Mouse (Mus musculus): ENCODE results near the gene Ppp3ca. TPM values are rescaled to one million over a fixed set of nuclear protein-coding genes. Genes with fewer than 3 reads are reported as not detected.

The Ppp3ca gene
- total and polyA plus RNA-seq, 3 experiments = 63.4 to 143 (median 130) TPM

- no peak for TF ChIP-seq NELFE (IDR thresholded peaks at IDR 0.05; ENCODE audit: low read depth, low read length)
- no peak for TF ChIP-seq PAX5 (IDR thresholded peaks at IDR 0.05; ENCODE audit: low read length)
- TF ChIP-seq UBTF (IDR thresholded peaks at IDR 0.05; ENCODE audit: low read depth, low read length) = peak; percentile 90
- TF ChIP-seq MEF2A (IDR thresholded peaks at IDR 0.05; ENCODE audit: borderline replicate concordance, low read depth, low read length) = peak; percentile 41
- TF ChIP-seq IRF4 (IDR thresholded peaks at IDR 0.05; ENCODE audit: low read depth, low read length) = peak; percentile 23
Observed at GRCm38 (mm10) chr3:136670360-136671131, 622 bp downstream of the Ppp3ca start (continued).

- peaks cover 5 to 47% of the 10 kb centered on the region in 2 experiments for H3K4me1 ChIP-seq (ENCODE audit: control insufficient read depth in 1 of 2, insufficient read depth in 2 of 2)
- peak overlapping the region; percentile 78 to 96 (median 90) for H3K4me3 ChIP-seq (replicated peaks in 1 of 3; ENCODE audit: low read depth in 2 of 3, low read length in 2 of 3, poor library complexity in 1 of 3)
- H3K9me3 ChIP-seq (replicated peaks; ENCODE audit: low read length) = no peaks in the 10 kb centered on the region
- peak overlapping the region; percentile 85 for H3K27ac ChIP-seq (ENCODE audit: insufficient read depth, low read depth)
- peak; percentile 84 for DNase-seq (ENCODE audit: extremely low read depth)
- no peaks in the 10 kb centered on the region for H3K36me3 ChIP-seq (replicated peaks in 1 of 2; ENCODE audit: control insufficient read depth in 1 of 2, insufficient read depth in 1 of 2, low read length in 1 of 2)
- dilution Hi-C loops (cut with MboI; ENCODE audit: extremely low pct_ligation_motif_present, extremely low pct_unique_long_range_greater_than_20kb, low sequenced_read_pairs) (no loop called here), in situ Hi-C loops (cut with MboI; ENCODE audit: low pct_ligation_motif_present, low pct_unique_long_range_greater_than_20kb, low sequenced_read_pairs) (loop anchor here (5.0 kb wide), 2 partner anchors 41 to 71 kb away; no protein-coding TSS in a partner anchor)
- peaks cover 44% of the 10 kb centered on the region for H3K79me2 ChIP-seq (replicated peaks; ENCODE audit: control insufficient read depth, extremely low read depth, insufficient read depth, poor library complexity, severe bottlenecking)
- H3K9ac ChIP-seq (ENCODE audit: insufficient read depth, low read depth) = peak overlapping the region; percentile 86
- H3K4me2 ChIP-seq (ENCODE audit: insufficient read depth, low read depth, poor library complexity, severe bottlenecking) = peak overlapping the region; percentile 94
- H3K27me3 ChIP-seq (replicated peaks) = no peaks in the 10 kb centered on the region
- TF ChIP-seq ELF1 (IDR thresholded peaks at IDR 0.05; ENCODE audit: low read depth, low read length) (peak; percentile 75), CTCF (conservative IDR thresholded peaks at IDR 0.05 in 1 of 2, IDR thresholded peaks at IDR 0.05 in 1 of 2; ENCODE audit: low read depth in 2 of 2, low read length in 2 of 2) (no peak), MYC (IDR thresholded peaks at IDR 0.05; ENCODE audit: low read depth, low read length) (0 out of 2 replicates have a peak, but pooled peaks have one; percentile 38), MAZ (IDR thresholded peaks at IDR 0.05; ENCODE audit: low read depth, low read length) (peak; percentile 73; the same call in 1 of the 2 replicates), BHLHE40 (IDR thresholded peaks at IDR 0.05; ENCODE audit: low read depth, low read length) (0 out of 2 replicates have a peak, but pooled peaks have one; percentile 27), GABPA (IDR thresholded peaks at IDR 0.05; ENCODE audit: insufficient replicate concordance, low read depth, low read length) (no peak), ZMIZ1 (IDR thresholded peaks at IDR 0.05; ENCODE audit: low read depth, low read length) (no peak), USF2 (conservative IDR thresholded peaks at IDR 0.05; ENCODE audit: low read depth, low read length) (no peak), ETS1 (conservative IDR thresholded peaks at IDR 0.05; ENCODE audit: low read depth, low read length) (0 out of 2 replicates have a peak, but pooled peaks have one; percentile 27), POLR2AphosphoS2 (IDR thresholded peaks at IDR 0.05; ENCODE audit: low read depth, low read length) (no peak), SMC3 (IDR thresholded peaks at IDR 0.05; ENCODE audit: low read depth, low read length) (no peak), MAX (IDR thresholded peaks at IDR 0.05; ENCODE audit: low read length) (no peak), CHD1 (IDR thresholded peaks at IDR 0.05; ENCODE audit: low read depth, low read length) (no peak), MAFK (IDR thresholded peaks at IDR 0.05; ENCODE audit: insufficient replicate concordance, low read length) (no peak), SIN3A (IDR thresholded peaks at IDR 0.05; ENCODE audit: low read length) (peak; percentile 47; the same call in 1 of the 2 replicates), HCFC1 (IDR thresholded peaks at IDR 0.05; ENCODE audit: low read depth, low read length) (peak; percentile 60), E2F4 (IDR thresholded peaks at IDR 0.05; ENCODE audit: insufficient replicate concordance, low read depth, low read length) (no peak), MXI1 (IDR thresholded peaks at IDR 0.05; ENCODE audit: low read depth, low read length) (no peak; the same call in 1 of the 2 replicates), ZNF384 (IDR thresholded peaks at IDR 0.05; ENCODE audit: low read depth, low read length) (no peak), CHD2 (IDR thresholded peaks at IDR 0.05; ENCODE audit: low read length) (peak; percentile 97), UBTF (IDR thresholded peaks at IDR 0.05; ENCODE audit: low read depth, low read length) (peak; percentile 89), JUND (conservative IDR thresholded peaks at IDR 0.05; ENCODE audit: low read depth, low read length) (no peak), RAD21 (IDR thresholded peaks at IDR 0.05; ENCODE audit: low read depth, low read length) (no peak), ZC3H11A (IDR thresholded peaks at IDR 0.05; ENCODE audit: low read depth, low read length) (no peak), JUN (IDR thresholded peaks at IDR 0.05; ENCODE audit: insufficient read depth, low read depth, low read length) (no peak), NELFE (IDR thresholded peaks at IDR 0.05; ENCODE audit: low read depth, low read length) (peak; percentile 79), TCF12 (IDR thresholded peaks at IDR 0.05; ENCODE audit: low read depth, low read length) (peak; percentile 59), ZKSCAN1 (IDR thresholded peaks at IDR 0.05; ENCODE audit: borderline replicate concordance, low read depth, low read length) (no peak), EP300 (IDR thresholded peaks at IDR 0.05; ENCODE audit: low read length) (peak; percentile 59; the same call in 1 of the 2 replicates), POLR2A (IDR thresholded peaks at IDR 0.05; ENCODE audit: low read depth, low read length) (peak; percentile 53), MEF2A (IDR thresholded peaks at IDR 0.05; ENCODE audit: borderline replicate concordance, low read depth, low read length) (0 out of 2 replicates have a peak, but pooled peaks have one; percentile 46)
Observed at GRCm38 (mm10) chr3:136671161-136671939, 1.4 kb downstream of the Ppp3ca start.

Data from CH12.LX (cell line).